Mouse (Mus musculus): ENCODE measurements around the gene Gm7173.

The Gm7173 gene

GRCm38 (mm10) chrX:79516977-79517645 is at the start of gene Gm7173:
Gm7173 (minus strand) TSS chrX:79517285.
- peak; percentile 75 for DNase-seq (ENCODE audit: inconsistent ontology term)

DNA sequence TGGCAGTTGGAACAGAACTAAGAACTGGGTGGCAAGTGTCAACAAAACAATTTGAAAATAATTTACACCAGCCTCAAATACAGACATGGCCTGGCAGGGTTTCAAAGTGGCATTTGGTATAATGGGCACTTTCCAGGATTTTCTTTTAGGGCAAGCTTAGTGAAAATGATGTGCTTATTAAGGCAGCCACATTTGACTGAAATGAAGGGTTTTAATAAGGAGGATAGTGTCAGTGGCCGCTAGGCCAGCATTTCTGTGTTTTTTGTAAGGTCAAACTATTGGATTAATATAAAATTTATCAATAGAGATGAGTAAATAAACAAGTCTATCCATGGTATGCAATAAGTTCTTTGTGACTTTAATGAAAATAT is 546 bp upstream of the Gm7173 start:
- no peak for DNase-seq (ENCODE audit: inconsistent ontology term)

- no peak for DNase-seq (ENCODE audit: inconsistent ontology term)
Measured at GRCm38 (mm10) chrX:79316790-79317189, 200.3 kb downstream of the Gm7173 start.

Measured in Muller cell, postnatal 12 days (primary cell).